Mouse (Mus musculus) liver, postnatal 0 days (tissue): Measurements from ENCODE around the gene Timp3. TPM values are rescaled to one million over a fixed set of nuclear protein-coding genes. Genes with fewer than 3 reads are reported as not detected.

Experiments used
- ATAC-seq: fragments of 200-750 bp; cut with Nextera tagmentation; 2 replicates; pipeline ENCODE4 v1.8.0; 2017; ENCODE audit warnings: mild to moderate bottlenecking, moderate library complexity
- DNase-seq: peaks from one replicate; pipeline ENCODE4 v3.0.0-alpha.2; 2016
- H3K27ac ChIP-seq: fragments of 300-500 bp; sonication (generic); 2 replicates; pipeline ENCODE4 v1.5.1; 2014; ENCODE audit warnings: antibody characterized with exemption, moderate library complexity, mild to moderate bottlenecking, low read depth
- H3K27me3 ChIP-seq: fragments of 300-500 bp; sonication (generic); 2 replicates; pipeline ENCODE4 v1.6.1; 2014; ENCODE audit warnings: low read length, control low read depth, mixed read lengths; ENCODE audit not compliant: insufficient read depth
- H3K36me3 ChIP-seq: fragments of 300-500 bp; sonication (generic); replicated peaks from 2 replicates; pipeline ENCODE4 v1.6.1; 2014; ENCODE audit warnings: mild to moderate bottlenecking, control low read depth, low read length, moderate library complexity, mixed read lengths; ENCODE audit not compliant: insufficient read depth
- H3K4me1 ChIP-seq: fragments of 300-500 bp; sonication (generic); 2 replicates; pipeline ENCODE4 v1.6.1; 2014; ENCODE audit warnings: antibody characterized with exemption, mild to moderate bottlenecking, control low read depth; ENCODE audit not compliant: insufficient read depth
- H3K4me2 ChIP-seq: fragments of 300-500 bp; sonication (generic); 2 replicates; pipeline ENCODE4 v1.6.1; 2014; ENCODE audit warnings: low read depth, mild to moderate bottlenecking, low read length, moderate library complexity, mixed read lengths
- H3K4me3 ChIP-seq: fragments of 300-500 bp; sonication (generic); 2 replicates; pipeline ENCODE4 v1.5.1; 2014; ENCODE audit warnings: low read depth, low read length
- H3K9ac ChIP-seq: fragments of 300-500 bp; sonication (generic); replicated peaks from 2 replicates; pipeline ENCODE4 v1.6.1; 2014; ENCODE audit warnings: mild to moderate bottlenecking, moderate library complexity
- H3K9me3 ChIP-seq: fragments of 300-500 bp; sonication (generic); 2 replicates; pipeline ENCODE4 v1.6.1; 2016; ENCODE audit warnings: mild to moderate bottlenecking, control low read depth, low read length, mixed read lengths
- CTCF ChIP-seq: sonication (generic); IDR thresholded peaks from 2 replicates; pipeline ENCODE4 v1.5.1; 2016; ENCODE audit warnings: antibody characterized with exemption, low read depth
- EP300 ChIP-seq: IDR thresholded peaks from 2 replicates; pipeline ENCODE4 v1.6.1; 2016; ENCODE audit warnings: antibody characterized with exemption, low read depth, mild to moderate bottlenecking
- WGBS: fragments of 180-500 bp; shearing (Covaris S2); extraction: QIAGEN DNeasy Blood & Tissue Kit; methylation state at CpG from one replicate; pipeline ENCODE4 v1.1.7; 2014; ENCODE audit not compliant: insufficient replicate concordance; 5-methylcytosine and 5-hydroxymethylcytosine counted together
- polyA plus RNA-seq: library from polyadenylated mRNA; unstranded; fragments of >200 nt; fragmentation: Nextera tagmentation; extraction: Ambion mirVana; gene quantifications from 2 replicates; pipeline ENCODE4 v1.2.1, GENCODE M21; 2015

Gene Timp3
- polyA plus RNA-seq, 1 experiment from 2014 or later, result 7.9 TPM

DNA sequence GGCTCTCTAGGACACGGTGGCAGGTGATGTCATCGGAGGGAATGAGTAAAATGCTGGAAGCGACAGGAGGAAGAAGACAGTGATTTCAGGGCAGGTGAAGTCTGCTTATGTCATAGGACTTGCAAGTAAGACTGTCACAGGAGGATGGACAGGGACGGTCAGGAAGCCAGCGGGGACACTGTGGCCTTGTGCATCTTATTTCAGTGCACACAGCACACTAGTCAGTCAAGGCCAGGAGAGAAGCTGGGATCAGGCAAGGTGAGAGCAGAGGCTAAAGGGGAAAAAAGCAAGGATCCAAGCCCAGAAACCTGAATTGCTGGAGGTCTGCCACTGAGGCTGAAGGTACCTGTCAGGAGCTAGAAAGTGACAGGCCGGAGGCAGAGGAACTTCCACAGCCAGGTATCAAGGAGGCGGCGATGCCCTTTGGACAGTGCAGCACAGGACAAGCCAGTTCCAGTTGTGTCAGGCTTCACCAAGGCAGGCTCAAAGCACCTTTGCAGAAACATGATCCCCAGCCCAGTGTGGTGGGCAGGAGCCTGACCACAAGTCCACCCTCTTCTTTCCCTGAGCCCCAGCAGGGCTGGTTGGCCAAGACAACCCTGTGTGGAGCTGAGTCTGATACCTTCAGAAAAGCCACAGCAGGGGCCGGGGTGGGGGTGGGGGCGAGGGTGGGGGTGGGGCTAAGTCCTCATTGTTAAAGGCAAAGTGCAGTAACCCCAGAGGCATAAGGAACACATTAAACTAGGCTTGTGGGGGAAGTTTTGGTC is 5.4 kb upstream of the Timp3 start:
- WGBS, result 59% methylated on average over 10 of the region's 10 CpGs
- Histone ChIP-seq H3K9me3 (no peaks in the 10 kb centered on the region), H3K4me1 (no peaks in the 10 kb centered on the region), H3K27ac (no peak overlapping the region), H3K27me3 (peaks cover 4% of the 10 kb centered on the region; the same call in 1 of the 2 replicates), H3K4me3 (no peak overlapping the region), H3K9ac (no peak overlapping the region), H3K4me2 (no peak overlapping the region), H3K36me3 (no peaks in the 10 kb centered on the region)
- TF ChIP-seq EP300, result no peak
- no peak for TF ChIP-seq CTCF
- ATAC-seq, result no peak
- DNase-seq, result no peak

DNA sequence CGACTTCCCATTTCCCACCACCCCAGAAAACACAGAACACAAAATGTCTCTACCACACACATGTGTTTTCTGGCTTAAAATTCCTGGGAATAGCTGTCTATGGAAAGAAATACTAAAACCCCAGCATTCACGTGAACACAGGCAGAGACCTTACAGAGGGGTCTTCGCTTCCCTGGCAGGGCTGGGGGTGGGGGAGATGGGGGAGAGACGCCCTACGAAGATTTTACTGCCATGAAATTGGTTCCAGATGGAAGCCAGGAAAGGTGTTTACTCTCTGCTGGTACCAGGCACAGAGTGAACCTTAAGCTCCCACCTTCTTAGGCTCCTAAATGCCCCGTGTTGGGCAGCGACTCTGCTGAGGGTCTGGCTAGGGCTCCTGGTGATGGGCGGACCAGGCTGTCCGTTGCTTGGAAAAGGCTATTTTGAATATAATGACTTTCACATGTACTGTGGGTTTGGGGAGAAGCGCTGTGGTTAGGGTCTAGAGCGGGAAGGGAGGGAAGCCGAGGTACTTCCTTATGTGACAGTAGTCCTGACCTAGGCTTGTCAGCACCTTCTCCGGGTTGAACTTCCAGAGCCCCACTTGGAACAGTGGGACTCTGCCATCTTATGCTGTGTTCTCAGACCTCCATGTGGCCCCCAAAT is 4.6 kb upstream of the Timp3 start:
- H3K36me3 ChIP-seq, result no peaks in the 10 kb centered on the region
- no peak overlapping the region for H3K9ac ChIP-seq
- H3K4me2 ChIP-seq, result peak overlapping the region; percentile 56
- no peak overlapping the region for H3K27ac ChIP-seq
- DNase-seq, result no peak
- peak; percentile 15; the same call in 1 of the 2 replicates for ATAC-seq
- TF ChIP-seq CTCF, result no peak
- no peak for TF ChIP-seq EP300
- H3K4me1 ChIP-seq, result peaks cover 6% of the 10 kb centered on the region
- H3K4me3 ChIP-seq, result no peak overlapping the region
- peaks cover 12% of the 10 kb centered on the region for H3K27me3 ChIP-seq
- no peaks in the 10 kb centered on the region for H3K9me3 ChIP-seq
- WGBS, result 15% methylated on average over 13 of the region's 13 CpGs

DNA sequence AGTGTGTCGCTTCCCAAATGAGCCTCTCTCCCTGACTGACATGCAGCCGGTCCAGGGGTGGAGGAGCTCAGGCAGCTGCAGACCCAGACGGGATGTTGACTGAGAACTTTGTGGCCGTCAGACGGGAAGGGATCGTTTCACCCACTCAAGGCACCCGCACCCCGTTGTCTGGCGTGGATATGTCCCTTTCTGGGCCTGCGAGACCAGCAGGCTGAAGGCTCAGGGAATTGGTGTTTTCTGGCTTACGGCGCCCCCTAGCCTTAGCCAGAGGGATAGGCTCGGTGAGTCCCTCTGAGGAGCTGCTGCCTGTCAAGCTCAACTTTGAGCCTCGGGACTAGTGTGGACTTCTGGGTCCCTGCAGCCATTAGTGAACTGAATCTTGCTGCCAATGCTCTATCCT is 4.1 kb upstream of the Timp3 start:
- Histone ChIP-seq H3K4me3 (no peak overlapping the region), H3K27me3 (peaks cover 16% of the 10 kb centered on the region)
- WGBS, result 2% methylated on average over 14 of the region's 14 CpGs

GRCm38 (mm10) chr10:86297307-86297706 is 2.9 kb upstream of the Timp3 start:
- no peak overlapping the region for H3K4me2 ChIP-seq
- no peak overlapping the region for H3K4me3 ChIP-seq
- TF ChIP-seq EP300, result no peak
- TF ChIP-seq CTCF, result no peak
- no peaks in the 10 kb centered on the region for H3K36me3 ChIP-seq
- no peak overlapping the region for H3K27ac ChIP-seq
- 67% methylated on average over 2 of the region's 2 CpGs for WGBS
- no peak overlapping the region for H3K9ac ChIP-seq
- no peaks in the 10 kb centered on the region for H3K9me3 ChIP-seq
- peaks cover 24% of the 10 kb centered on the region for H3K27me3 ChIP-seq
- no peak for DNase-seq
- peaks cover 12% of the 10 kb centered on the region for H3K4me1 ChIP-seq
- ATAC-seq, result no peak

More for the DNA sequence above, 4.1 kb upstream of the Timp3 start:
- Histone ChIP-seq H3K9ac (no peak overlapping the region), H3K36me3 (no peaks in the 10 kb centered on the region), H3K4me1 (peaks cover 12% of the 10 kb centered on the region), H3K9me3 (no peaks in the 10 kb centered on the region), H3K4me2 (peak overlapping the region; percentile 56), H3K27ac (no peak overlapping the region)
- DNase-seq, result peak; percentile 80
- ATAC-seq, result peak; percentile 74
- TF ChIP-seq EP300 (no peak), CTCF (peak; percentile 92)

DNA sequence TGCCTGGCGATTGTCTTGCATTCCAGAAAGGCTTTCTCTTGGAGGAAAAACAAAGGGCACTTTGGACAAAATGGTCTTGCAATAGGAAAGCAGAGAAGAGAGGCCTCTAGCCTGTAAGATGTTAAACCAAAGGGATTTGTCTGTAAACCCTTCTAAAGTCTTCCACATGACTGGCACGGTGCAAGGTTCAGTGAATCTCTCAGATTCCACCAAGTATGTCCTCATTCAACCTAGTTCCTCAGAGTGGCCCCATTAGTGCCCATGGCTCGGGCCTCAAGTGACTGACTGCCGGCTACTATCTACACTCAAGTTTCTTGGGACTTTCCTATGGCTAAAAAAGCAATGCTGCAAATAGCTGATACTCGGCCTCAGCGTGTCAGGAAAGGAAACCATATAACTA is 1.8 kb upstream of the Timp3 start:
- Histone ChIP-seq H3K4me3 (no peak overlapping the region), H3K9me3 (no peaks in the 10 kb centered on the region), H3K27ac (no peak overlapping the region), H3K27me3 (peaks cover 24% of the 10 kb centered on the region), H3K36me3 (no peaks in the 10 kb centered on the region), H3K4me1 (peaks cover 16% of the 10 kb centered on the region), H3K4me2 (no peak overlapping the region), H3K9ac (no peak overlapping the region)
- ATAC-seq (no peak), DNase-seq (no peak)
- no peak for TF ChIP-seq CTCF
- no peak for TF ChIP-seq EP300
- WGBS, result 72% methylated on average over 6 of the region's 6 CpGs

DNA sequence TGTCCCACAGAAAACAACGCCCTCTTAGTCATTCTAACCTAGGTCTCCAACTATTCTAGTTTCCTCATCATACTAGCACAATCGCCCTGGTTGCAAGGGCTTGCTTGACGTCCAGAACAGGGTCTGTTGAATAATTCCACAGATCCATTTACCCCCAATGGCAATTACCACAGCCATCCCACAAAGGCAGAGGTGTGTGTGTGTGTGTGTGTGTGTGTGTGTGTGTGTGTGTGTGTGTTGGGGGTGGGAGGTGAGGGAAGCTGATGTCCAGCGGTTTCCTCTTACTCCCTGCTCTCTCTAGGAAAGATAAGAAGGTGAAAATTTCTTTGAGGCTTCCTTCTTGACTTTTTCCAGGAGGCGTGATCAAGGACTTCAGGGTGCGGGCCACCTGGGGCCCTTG is 377 bp upstream of the Timp3 start:
- no peak overlapping the region; the same call in 1 of the 2 replicates for H3K9ac ChIP-seq
- TF ChIP-seq EP300, result no peak
- TF ChIP-seq CTCF, result no peak
- H3K27ac ChIP-seq, result no peak overlapping the region
- H3K4me2 ChIP-seq, result peak overlapping the region; percentile 78
- 37% methylated on average over 6 of the region's 6 CpGs for WGBS
- peak overlapping the region; percentile 53; the same call in 1 of the 2 replicates for H3K4me3 ChIP-seq
- ATAC-seq, result no peak
- H3K9me3 ChIP-seq, result no peaks in the 10 kb centered on the region
- H3K36me3 ChIP-seq, result no peaks in the 10 kb centered on the region
- H3K4me1 ChIP-seq, result peaks cover 16% of the 10 kb centered on the region
- DNase-seq, result no peak
- peaks cover 24% of the 10 kb centered on the region for H3K27me3 ChIP-seq
